Mouse (Mus musculus) ovary, postnatal 10 days (tissue): ENCODE data around the gene Scarf1.

Experiments
- DNase-seq: peaks from one replicate; pipeline ENCODE4 v3.0.0; 2022; ENCODE audit warnings: low spot score

Scarf1 gene

DNA sequence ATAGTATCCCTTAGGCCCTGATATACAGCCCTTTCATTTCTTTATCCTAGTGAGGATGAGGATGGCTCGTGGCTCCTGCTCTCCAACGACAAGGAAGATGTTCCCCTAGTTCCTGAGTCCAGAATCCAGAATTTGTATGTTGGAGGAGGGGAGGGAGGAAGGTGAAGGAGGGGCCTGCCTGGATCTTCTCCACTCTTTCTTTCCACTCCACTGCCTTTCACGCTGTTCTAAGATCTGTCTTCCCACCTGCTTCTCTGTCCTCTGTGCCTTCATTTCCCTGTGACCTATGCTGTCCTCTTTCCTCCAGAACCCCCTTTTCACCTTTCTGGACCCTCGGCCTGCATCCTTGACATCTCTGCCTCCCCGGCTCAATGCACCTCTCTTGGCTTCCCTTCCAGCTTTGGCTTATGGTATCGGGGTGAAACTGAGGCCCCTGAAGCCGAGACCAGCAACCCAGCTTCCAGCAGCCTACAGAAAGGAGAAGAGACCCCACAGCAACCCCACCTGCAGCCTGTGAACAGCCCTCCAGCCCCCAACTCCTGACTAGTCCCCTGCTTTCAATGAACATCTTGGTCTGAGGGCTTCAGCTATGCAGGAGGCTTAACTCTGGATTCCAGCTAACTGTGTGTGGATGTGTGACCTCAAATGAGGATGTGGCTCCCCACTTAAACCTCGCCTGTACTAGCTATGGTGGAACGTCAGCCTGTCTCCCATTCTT is 880 bp upstream of the Scarf1 start:
- no peak for DNase-seq

DNA sequence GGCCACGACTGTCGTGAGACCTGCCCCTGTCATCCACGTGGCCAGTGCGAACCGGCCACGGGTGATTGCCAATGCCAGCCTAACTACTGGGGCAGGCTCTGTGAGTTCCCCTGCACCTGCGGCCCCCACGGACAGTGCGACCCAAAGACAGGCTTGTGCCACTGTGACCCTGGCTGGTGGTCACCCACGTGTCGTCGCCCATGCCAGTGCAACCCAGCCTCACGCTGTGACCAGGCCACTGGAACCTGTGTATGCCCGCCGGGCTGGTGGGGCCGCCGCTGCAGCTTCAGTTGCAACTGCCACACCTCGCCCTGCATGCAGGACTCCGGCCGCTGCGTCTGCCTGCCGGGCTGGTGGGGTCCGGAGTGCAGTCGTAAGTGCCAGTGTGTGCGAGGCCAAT is 1.8 kb downstream of the Scarf1 start:
- DNase-seq, result no peak

GRCm38 (mm10) chr11:75519834-75520633 is 6.7 kb downstream of the Scarf1 start:
- no peak for DNase-seq

GRCm38 (mm10) chr11:75521609-75522008 is 8.3 kb downstream of the Scarf1 start:
- no peak for DNase-seq

DNA sequence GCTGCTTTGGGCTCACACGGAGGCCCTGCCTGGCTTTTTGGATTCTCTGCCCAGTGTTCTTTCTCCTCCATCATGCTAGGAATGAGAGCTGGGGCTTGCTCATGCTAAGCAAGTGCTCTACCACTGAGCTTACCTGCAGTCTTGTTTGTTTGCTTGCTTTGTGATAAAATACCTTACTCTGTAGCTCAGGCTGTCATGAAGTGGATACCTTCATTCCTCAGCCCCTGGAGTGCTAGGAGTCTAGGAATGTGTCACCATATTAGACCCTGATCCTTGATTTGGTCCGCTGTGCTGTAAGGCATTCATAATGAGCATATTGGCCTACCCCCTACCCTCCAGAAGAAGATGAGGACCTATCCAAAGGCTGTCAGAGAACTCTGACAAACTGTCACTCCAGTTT is 9.5 kb downstream of the Scarf1 start:
- DNase-seq, result no peak

- no peak for DNase-seq
Measured at GRCm38 (mm10) chr11:75525531-75526125, 12.3 kb downstream of the Scarf1 start.

- DNase-seq, result no peak
Measured at GRCm38 (mm10) chr11:75526943-75527342, 13.6 kb downstream of the Scarf1 start.

DNA sequence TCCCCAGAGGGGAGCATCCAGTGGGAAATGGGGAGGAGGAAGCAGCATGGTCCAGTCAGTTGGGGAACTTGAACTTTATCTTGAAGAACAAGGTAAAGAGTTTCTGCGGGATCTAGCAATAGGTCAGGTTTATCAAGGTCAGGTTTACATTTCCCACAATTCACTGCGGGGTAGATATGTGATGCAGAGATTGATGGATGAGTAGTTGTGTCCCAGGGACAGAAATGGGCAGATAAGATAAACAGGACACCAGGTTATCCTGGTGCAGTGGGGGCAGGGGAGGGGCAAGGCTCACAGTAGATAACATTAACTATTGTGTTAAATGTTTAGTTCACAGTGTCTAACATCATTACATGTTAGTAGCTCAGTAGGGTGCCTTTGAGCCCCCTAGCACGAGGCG is 16.4 kb downstream of the Scarf1 start:
- DNase-seq, result no peak

- peak; percentile 100 for DNase-seq
Measured at GRCm38 (mm10) chr11:75530325-75530724, 17.0 kb downstream of the Scarf1 start.

GRCm38 (mm10) chr11:75530845-75531373 is 17.6 kb downstream of the Scarf1 start:
- DNase-seq, result no peak

GRCm38 (mm10) chr11:75531469-75532242 is 18.3 kb downstream of the Scarf1 start, which contains the start of gene Slc43a2:
TSS of gene Slc43a2 (plus strand) at chr11:75531694.
- DNase-seq, result peak; percentile 83

GRCm38 (mm10) chr11:75532340-75533277 is 19.3 kb downstream of the Scarf1 start:
- DNase-seq, result no peak

DNA sequence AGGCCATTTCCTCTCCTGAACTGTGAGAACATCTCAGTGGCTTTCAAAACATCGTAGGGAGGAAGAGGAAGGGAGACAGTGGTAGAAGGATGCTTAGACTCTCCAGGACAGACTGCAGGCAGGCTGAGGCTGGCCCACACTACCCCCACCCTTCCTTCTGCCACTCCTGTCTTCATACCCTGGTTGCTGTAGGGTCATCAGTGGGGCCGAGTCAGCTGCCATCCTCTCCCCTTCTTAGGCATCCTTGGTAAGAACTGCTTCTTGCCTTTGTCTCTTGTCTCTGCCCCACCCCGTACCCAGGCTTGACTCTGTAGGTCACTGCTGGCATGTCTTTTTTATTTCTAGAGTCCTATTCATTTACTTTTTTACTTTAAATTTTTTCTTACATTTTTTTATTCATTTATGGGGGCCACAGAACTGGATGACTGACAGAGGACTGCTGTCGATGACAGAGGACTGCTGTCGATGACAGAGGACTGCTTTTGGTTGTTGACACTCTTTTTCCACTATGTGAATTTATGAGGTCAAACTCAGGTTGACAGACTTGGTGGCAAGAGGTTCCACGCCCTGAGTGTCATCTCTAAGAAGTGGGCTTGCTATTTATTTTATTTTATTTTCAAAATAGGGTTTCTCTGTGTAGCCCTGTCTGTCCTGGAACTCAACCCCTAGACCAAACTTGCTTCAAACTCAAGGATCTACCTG is 20.1 kb downstream of the Scarf1 start:
- DNase-seq, result no peak

GRCm38 (mm10) chr11:75534286-75535033 is 21.1 kb downstream of the Scarf1 start:
- DNase-seq, result no peak

DNA sequence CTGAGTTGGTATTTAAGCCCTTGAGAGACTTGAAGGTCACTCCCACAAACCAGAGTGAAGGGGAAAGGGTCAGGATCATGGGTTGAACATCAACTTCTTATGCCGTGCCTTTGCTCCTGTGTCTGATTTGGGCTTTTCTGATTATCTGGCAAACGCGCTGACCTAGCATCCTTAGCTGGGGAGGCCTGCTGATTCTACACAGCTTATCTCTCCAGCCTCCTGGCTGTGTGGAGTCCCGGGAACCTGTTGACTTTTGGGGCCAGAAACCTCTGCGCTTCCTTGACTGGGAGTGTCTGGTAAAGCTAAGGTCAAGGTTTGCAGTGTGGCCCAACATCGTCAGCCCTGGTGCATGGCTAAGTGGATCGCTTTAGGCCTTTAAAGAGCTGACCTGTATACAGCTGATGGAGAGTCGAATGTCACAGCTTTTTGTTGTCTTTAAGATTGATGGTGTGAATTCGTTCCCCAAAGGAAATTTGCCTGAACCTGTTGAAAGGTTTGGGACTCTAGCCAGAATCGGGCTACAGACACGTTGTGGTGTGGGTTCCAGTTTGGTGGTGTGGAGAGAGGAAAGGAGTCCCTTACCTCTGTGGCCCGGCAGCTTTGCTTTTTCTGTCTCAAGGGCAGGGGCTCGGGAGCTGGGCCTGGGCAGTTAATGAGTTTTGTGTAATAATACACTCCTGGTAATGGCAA is 21.9 kb downstream of the Scarf1 start:
- no peak for DNase-seq

DNA sequence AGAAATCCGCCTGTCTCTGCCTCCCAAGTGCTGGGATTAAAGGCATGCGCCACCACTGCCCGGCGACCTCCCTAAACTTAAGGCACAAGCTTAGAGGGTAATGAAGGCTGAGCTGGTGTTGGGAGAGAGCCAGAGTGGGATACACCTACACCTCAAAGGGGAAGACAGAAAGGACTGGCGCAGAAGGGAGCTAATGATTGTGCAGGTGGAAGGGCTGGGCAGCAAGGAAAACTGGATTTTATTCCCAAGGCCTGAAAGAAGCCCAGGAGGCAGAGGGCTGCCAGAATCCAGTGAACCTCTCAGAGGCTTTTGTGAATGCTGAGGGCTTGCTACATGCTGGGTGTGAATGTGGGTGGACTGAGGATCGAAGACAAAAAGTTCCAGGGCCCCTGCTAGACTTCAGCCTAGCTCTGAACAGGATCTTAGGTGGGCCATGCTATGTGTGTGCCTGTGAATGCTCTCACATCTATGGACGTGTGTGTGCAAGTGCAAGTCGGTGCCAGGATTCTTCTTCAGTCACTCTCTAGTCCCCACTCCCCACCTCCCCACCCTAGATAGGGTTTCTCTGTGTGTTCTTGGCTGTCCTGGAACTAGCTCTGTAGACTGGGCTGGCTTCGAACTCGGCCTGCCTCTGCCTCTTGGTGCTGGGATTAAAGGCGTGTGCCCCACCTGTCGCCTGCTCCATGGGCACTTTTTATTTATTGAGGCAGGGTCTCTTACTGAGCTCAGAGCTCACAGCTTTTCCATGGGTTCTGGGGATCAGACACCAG is 23.1 kb downstream of the Scarf1 start:
- no peak for DNase-seq

- DNase-seq, result no peak
Measured at GRCm38 (mm10) chr11:75537025-75537414, 23.7 kb downstream of the Scarf1 start.
